Mouse (Mus musculus) left cerebral cortex, adult 8-10 months (tissue): ENCODE results near the gene Exosc5. TPM values are rescaled to one million over a fixed set of nuclear protein-coding genes. Genes with fewer than 3 reads are reported as not detected.

Experiments
- DNase-seq, 2 experiments: peaks; one replicate each; pipeline ENCODE4 v3.0.0; 2022; ENCODE audit warnings: low spot score in 2 of 2
- total RNA-seq, 4 experiments: library from RNA; stranded (reverse); gene quantifications; 2 replicates each; pipeline ENCODE4 v1.2.4; 2022

Gene Exosc5
- total RNA-seq: 10 to 100 TPM; 21.7 to 27.4 (median 26.7) TPM

- DNase-seq: peak; percentile 97 to 100
Measured at GRCm38 (mm10) chr7:25658657-25659472, at the start of gene Exosc5, which contains the start of gene Bckdha. Exosc5 (plus strand) TSS chr7:25659164. Bckdha (minus strand) TSS chr7:25658981.

GRCm38 (mm10) chr7:25610056-25610455, 48.9 kb upstream of the Exosc5 start:
- no peak for DNase-seq

GRCm38 (mm10) chr7:25611501-25611900, 47.5 kb upstream of the Exosc5 start:
- DNase-seq: no peak

- DNase-seq: no peak
Measured at GRCm38 (mm10) chr7:25614086-25614485, 44.9 kb upstream of the Exosc5 start.

- no peak for DNase-seq
Measured at GRCm38 (mm10) chr7:25614831-25615705, 43.9 kb upstream of the Exosc5 start.

GRCm38 (mm10) chr7:25615706-25616011, 43.3 kb upstream of the Exosc5 start, which contains the start of gene Erich4:
Erich4 (minus strand) TSS chr7:25615892.
- no peak for DNase-seq

GRCm38 (mm10) chr7:25617376-25618160, 41.4 kb upstream of the Exosc5 start:
- no peak for DNase-seq

- DNase-seq: peak; percentile 87 to 95
Measured at GRCm38 (mm10) chr7:25618865-25619721, 39.9 kb upstream of the Exosc5 start, which contains the start of gene Dmac2. Dmac2 (plus strand) TSS chr7:25619414.

GRCm38 (mm10) chr7:25619722-25619991, 39.3 kb upstream of the Exosc5 start:
- DNase-seq: no peak

- DNase-seq: no peak
Measured at GRCm38 (mm10) chr7:25620101-25620500, 38.9 kb upstream of the Exosc5 start.

GRCm38 (mm10) chr7:25620751-25621150, 38.2 kb upstream of the Exosc5 start:
- no peak for DNase-seq

GRCm38 (mm10) chr7:25623857-25624370, 35.0 kb upstream of the Exosc5 start:
- no peak for DNase-seq

GRCm38 (mm10) chr7:25624851-25625250, 34.1 kb upstream of the Exosc5 start:
- DNase-seq: no peak

GRCm38 (mm10) chr7:25625594-25626250, 33.2 kb upstream of the Exosc5 start:
- no peak for DNase-seq

- DNase-seq: no peak
Measured at GRCm38 (mm10) chr7:25626509-25627430, 32.2 kb upstream of the Exosc5 start, which contains the start of gene B3gnt8. B3gnt8 (plus strand) TSS chr7:25626654.

GRCm38 (mm10) chr7:25627431-25628322, 31.3 kb upstream of the Exosc5 start:
- no peak for DNase-seq

- no peak for DNase-seq
Measured at GRCm38 (mm10) chr7:25628323-25628620, 30.7 kb upstream of the Exosc5 start.

- no peak for DNase-seq
Measured at GRCm38 (mm10) chr7:25632679-25633078, 26.3 kb upstream of the Exosc5 start.
